Mouse (Mus musculus) adrenal gland, postnatal 36 days (tissue): Measurements from ENCODE around the gene Fcnb. TPM values are rescaled to one million over a fixed set of nuclear protein-coding genes. Genes with fewer than 3 reads are reported as not detected.

Experiments
- DNase-seq, 2 experiments: peaks; one replicate each; pipeline ENCODE4 v3.0.0; 2021; ENCODE audit warnings: mixed read lengths in 1 of 2
- long read RNA-seq, 2 experiments: library from polyadenylated mRNA; stranded (forward); transcript quantifications; one replicate each; pipeline ENCODE4 v2.0.0; 2021; ENCODE audit warnings: borderline sequencing depth in 2 of 2
- total RNA-seq, 2 experiments: library from RNA; stranded (reverse); gene quantifications; 2 replicates each; pipeline ENCODE4 v1.2.3; 2021

Fcnb gene
- total RNA-seq, result not detected
- long read RNA-seq, experiment 1, result 0 reads
- long read RNA-seq, experiment 2, result 0 reads

DNA sequence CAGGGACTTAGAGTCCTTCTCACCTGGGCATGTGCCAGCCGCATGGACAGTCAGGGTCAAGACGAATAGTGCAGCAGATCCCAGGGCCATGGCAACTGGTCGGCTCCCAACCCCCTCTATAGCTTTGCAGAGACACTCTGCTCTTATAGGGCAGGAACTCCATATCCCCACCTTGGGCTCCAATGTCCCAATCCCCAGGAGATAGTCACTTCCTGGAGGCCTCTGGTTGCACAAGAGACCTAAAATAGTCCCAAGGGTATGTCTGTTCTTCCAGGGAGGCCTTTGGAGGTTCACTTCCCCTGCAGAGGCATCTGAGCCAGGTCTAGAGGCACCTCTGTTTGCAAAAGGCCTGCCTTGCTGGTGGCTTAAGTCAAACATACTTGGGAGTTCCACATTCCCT lies at the start of gene Fcnb:
Gene Fcnb, minus strand, starts transcription at position 118 of the 400 bp plus-strand sequence.
- DNase-seq, result no peak

DNA sequence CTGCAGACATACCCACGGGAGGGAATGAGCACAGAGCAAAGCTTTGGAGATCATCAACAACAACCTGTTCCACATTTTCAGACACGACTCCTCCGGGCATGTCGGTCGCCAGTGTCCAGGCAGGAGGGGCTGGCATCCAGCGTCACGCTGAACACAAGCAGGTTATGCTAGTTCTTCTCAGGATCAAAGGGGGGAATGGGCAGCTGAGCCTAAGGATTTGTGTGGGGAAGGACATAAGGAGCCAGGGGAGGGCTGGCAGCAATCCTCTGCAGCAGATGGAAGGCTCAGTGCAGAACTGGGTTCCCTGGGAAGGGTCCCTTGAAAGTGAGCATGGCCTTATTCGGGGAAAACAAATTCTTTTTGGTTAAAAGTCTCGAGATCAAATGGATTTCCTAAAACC lies 49.1 kb upstream of the Fcnb start:
- DNase-seq, result no peak

- DNase-seq, result no peak
Observed at GRCm38 (mm10) chr2:28132117-28132516, 47.4 kb upstream of the Fcnb start.

DNA sequence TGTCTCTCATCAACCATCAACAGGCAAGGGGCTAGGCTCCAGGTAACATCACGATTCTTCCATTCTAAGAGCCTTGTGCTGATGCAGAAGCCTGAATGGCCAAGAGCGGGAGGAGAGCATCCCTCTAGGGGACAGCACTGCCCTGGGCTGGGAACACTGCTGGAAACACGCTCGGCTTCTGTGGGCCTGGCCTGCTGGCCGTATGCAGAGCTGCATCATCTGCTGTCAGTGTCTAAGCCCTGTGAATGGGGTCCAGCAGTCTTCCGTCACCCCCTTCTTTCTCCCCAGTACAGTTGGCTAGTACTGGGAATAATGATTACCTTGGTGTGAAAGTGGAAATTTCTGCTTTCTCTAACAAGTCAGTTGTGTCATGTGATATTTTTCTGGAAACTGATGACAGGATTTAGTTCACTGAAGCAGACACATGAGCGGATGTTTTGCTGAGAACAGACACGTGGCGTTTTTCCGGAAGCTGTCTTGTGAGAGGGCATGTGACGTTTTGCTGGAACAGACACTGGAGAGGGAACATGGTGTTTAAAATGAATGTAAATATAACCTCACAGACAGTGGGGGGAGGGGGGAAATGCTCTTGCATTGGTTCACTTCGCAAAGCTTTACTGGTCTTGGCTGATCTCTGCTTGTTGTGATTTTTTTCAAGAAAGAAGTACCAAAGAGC lies 42.2 kb upstream of the Fcnb start:
- DNase-seq, result no peak

DNA sequence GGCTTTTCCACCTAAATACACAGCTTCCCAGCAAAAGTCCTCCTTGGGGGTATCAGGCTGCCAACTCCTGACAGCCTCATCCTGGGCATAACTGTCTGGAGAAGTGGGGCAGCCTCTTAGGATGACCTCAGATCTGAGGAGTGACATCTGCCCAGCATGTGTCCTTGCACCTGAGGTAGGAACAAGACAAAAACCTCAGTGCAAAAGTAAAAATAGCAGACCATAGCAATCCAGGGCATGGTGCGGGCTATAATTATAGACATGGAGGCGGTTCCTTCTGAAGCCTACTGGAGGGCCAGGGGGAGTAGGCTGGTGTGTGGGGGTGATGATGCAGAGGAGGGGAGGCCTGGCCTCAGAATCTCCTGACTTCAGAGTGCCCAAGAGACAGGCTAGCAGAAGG lies 39.2 kb upstream of the Fcnb start:
- DNase-seq, result no peak

DNA sequence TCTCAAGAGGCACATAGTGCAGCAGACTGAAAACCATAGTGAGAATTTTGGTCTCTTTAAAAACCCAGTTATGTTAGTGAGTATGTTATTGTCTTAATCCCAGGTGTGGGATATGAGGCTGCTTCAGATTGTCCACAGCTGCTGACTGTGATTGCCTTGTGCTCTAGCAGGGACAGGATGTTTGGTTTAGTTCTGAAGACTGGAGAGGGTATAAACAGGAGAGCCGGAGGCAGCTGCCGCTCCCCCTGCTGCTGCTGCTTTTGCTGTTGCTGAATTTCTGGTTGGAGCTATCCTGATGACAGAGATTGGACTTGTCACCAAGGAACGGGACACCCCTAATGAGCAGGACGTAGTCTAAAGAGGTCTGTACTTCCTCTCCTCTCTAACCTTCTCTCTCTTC lies 36.6 kb upstream of the Fcnb start:
- DNase-seq, result no peak

GRCm38 (mm10) chr2:28120342-28120741 lies 35.7 kb upstream of the Fcnb start:
- no peak for DNase-seq

DNA sequence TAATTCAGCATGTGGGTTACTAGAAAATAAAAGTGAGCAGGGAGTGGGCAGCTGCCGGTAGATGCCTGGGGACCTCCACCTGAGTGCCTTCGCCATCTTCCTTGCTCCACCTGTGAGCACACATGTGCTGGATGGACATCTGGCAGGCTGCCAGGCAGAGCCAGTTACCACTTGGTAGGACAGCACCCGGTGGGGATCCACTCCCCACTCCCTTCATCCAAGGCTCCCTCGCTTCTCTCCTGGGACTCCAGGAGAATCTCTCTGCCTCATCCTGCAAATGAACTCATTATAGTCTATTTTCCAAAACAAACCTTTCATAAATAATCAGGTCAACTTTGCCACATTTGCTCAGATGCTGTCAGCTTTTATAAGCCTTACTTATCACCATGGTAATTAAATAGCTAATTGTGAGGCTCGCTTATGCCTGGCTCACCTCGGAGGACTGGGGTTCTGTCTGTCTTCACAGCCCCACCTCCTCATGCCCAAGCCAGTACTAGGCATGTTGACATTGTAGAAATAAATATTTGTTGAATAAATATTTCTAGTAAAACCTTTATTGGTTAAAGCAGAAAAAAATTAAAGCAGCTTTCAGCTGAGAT lies 33.9 kb upstream of the Fcnb start:
- DNase-seq, result no peak

GRCm38 (mm10) chr2:28117490-28118308 lies 33.0 kb upstream of the Fcnb start:
- DNase-seq, result no peak

- no peak for DNase-seq
Observed at GRCm38 (mm10) chr2:28108763-28109162, 24.1 kb upstream of the Fcnb start.

DNA sequence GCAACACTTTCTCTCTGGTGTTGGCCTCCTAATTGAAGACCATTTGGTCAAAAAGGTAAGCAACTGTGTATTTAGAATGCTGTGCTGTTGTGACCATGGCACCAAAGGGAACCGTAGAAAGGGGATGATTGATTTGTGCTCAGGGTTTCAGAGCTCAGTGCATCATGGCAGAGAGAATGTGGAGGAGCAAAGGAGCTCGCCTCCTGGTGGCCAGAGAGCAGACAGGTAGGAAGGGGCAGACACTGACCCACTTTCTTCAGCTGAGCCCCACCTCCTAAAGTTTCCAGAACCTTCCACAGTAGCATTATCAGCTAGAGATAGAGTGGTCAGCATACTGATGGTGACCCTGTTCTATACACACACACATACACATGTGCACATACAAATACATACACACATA lies 21.3 kb upstream of the Fcnb start:
- no peak for DNase-seq

DNA sequence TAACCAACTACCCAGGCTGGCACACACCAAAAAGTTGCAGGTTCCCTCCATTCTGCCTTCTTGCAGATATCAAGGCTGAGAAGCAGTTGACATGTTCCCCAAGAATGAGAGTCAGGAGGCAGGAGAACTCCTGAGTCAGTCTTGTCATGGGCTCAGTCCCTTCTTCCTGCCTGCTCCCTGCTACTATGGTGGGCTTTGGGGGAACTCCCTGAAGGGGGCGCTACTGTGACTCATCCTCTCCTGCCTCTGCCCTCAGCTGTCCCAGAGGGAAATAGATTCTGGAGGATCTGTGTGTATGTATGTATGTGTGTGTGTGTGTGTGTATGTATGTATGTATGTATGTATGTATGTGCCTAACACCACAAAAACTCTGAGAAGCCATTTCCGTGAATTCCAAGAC lies 19.0 kb upstream of the Fcnb start:
- DNase-seq, result no peak

DNA sequence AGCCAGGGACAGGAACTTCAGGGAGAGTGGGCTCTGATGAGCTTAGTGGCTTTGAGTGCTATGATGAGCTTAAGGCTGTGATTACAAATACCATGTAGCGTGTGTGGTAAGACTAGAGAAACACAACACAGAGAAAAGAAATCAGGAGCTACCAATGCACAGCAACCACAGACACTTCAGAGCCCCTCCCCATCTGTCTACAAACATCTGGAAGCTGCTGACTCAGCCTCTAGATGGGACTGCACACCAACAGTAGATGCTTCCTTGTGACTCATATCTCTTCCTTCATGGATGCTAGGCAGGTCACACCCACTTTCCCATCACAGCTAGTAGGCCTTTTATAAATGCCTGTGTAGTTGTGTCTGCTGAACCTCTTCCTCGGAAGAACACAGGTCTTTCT lies 17.2 kb upstream of the Fcnb start:
- DNase-seq, result no peak

GRCm38 (mm10) chr2:28100796-28101483 lies 16.3 kb upstream of the Fcnb start:
- no peak for DNase-seq

DNA sequence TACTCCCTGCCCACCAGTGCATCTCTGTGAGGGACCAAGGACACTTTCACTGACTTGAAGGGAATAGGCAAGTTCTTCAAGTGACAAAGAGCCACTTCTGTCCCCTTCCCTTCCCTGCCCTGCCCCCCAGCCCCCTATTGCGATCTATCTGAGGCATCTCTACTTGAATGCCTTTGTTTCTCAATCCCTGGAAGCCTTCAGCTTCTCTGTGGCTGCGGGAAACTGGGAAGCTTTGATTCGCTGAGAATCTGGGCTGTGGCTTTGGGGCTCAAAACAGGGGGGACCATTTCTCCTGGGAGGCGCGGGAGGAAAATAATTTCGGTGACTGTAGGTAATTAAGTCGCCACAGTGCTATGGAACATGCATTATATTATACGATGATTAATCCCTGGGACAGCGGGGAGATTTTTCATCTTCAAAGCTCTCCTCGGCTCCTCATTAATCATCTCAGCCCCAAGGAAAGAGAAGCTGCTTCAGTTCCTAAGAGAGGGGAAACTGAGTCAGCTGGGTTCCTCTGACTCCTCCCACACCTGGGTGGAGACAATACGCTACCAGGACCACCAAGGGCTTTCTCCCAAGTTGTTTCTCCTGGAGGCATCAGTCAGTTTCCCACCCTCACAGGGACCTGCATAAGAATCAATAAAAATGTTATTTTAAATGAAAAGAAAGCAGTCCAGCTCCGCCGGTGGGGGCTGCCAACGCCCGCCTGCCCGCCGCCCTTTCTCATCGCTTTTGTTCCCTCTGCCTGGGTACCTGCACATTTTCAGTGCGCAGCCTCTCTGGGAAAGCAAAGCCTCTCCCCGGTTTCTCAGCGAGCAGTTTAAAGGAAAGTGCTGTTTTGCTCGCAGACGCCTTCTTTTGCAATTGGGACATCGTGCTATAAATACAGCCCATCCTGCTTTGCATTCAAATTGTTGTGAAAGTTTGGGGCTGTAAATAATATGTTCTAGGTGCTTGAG lies 14.1 kb upstream of the Fcnb start:
- no peak for DNase-seq

- no peak for DNase-seq
Observed at GRCm38 (mm10) chr2:28096751-28097309, 12.1 kb upstream of the Fcnb start.

- no peak for DNase-seq
Observed at GRCm38 (mm10) chr2:28092099-28092498, 7.4 kb upstream of the Fcnb start.

DNA sequence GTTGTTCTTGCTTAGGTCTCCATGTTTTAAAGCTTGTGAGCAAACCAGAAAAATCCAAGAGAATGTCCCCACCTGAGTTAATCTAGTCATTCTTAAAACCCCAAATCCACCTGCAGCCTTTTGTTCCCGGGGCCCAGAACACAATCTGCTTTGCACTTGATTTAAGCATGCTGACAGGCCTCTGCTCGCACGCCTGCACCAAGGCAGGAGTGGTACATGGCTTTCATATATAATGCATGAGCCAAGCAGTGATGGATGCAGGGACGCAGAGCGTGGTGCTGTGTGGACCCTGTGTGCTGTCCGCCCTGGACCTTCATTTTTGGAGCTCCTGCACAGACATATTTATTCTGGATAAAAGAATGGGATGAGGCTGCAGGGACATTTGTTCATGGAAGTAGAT lies 6.4 kb upstream of the Fcnb start:
- DNase-seq, result no peak

- no peak for DNase-seq
Observed at GRCm38 (mm10) chr2:28090299-28091008, 5.8 kb upstream of the Fcnb start.

- DNase-seq, result no peak
Observed at GRCm38 (mm10) chr2:28089095-28089494, 4.4 kb upstream of the Fcnb start.
